13 mouse cellular contexts compared by ENCODE assay signal in the genomic region with DNA sequence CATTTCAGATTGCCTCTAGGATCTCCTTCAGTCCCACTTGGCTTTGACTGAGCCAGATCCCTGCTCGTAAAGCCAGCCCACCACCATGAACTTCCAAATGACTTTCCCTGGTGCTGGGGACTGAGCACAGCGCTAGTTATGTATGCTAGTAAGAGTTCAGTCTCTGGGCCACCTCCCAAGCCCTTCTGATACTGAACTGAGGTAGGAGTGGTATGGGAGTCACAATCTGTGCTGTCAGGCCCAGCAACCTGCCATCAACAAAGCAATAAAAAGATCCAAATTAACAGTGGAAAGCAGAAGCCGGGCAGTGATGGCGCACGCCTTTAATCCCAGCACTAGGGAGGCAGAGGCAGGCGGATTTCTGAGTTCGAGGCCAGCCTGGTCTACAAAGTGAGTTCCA.
"Had no signal": no experiment of that assay in that cellular context is flagged by ENCODE, and none has a peak within 500 bp of the region (broad histone marks: within the 10 kb centered on the region; RNA-seq: fewer than 3 reads in every experiment).

No protein-coding gene starts in this region.

- H3K4me3 ChIP-seq: limb, embryonic 12.5 days; liver, embryonic 13.5 days; lung, embryonic 15.5 days; megakaryocyte, embryonic 14.5 days had no signal

- H3K27ac ChIP-seq: limb, embryonic 12.5 days; liver, embryonic 13.5 days; lung, embryonic 15.5 days; macrophage; stomach, postnatal 0 days had no signal

- H3K27me3 ChIP-seq: limb, embryonic 12.5 days; liver, embryonic 13.5 days; lung, embryonic 15.5 days; megakaryocyte, embryonic 14.5 days had no signal

- ATAC-seq: liver, postnatal 0 days had no signal

- DNase-seq: kidney, adult 18-20 months; kidney, postnatal 10 days; kidney, postnatal 4 days; liver; liver, embryonic 13.5 days; liver, postnatal 0 days; lung, postnatal 14 days; right cerebral cortex, postnatal 25 days had no signal

- H3K9me3 ChIP-seq: limb, embryonic 12.5 days; liver, embryonic 13.5 days; lung, embryonic 15.5 days; megakaryocyte, embryonic 14.5 days had no signal

- H3K4me2 ChIP-seq: limb, embryonic 12.5 days; liver, embryonic 13.5 days; lung, embryonic 15.5 days had no signal

- H3K36me3 ChIP-seq: liver, embryonic 13.5 days; lung, embryonic 15.5 days had no signal

- H3K4me1 ChIP-seq: limb, embryonic 12.5 days; liver, embryonic 13.5 days had no signal

- H3K9ac ChIP-seq: limb, embryonic 12.5 days; liver, embryonic 13.5 days; liver, postnatal 0 days; lung, embryonic 15.5 days had no signal
